Mouse (Mus musculus): ENCODE data around the gene Babam2. TPM values are rescaled to one million over a fixed set of nuclear protein-coding genes. Genes with fewer than 3 reads are reported as not detected.

Babam2 gene
- total and polyA plus RNA-seq, 3 experiments: 25.2 to 32.9 (median 28.4) TPM

GRCm38 (mm10) chr5:31987541-31988307, 290.2 kb downstream of the Babam2 start:
- TF ChIP-seq EP300 (IDR thresholded peaks at IDR 0.05; ENCODE audit: insufficient read depth, low read depth, low read length): no peak
- TF ChIP-seq POLR2A (IDR thresholded peaks at IDR 0.05; ENCODE audit: insufficient read depth, low read depth, low read length): no peak
- no peak for TF ChIP-seq CTCF (IDR thresholded peaks at IDR 0.05)
- Histone ChIP-seq H3K27me3 (ENCODE audit: control insufficient read depth, insufficient read depth, low read length) (no peaks in the 10 kb centered on the region), H3K4me3 (no peak overlapping the region), H3K9ac (ENCODE audit: low read depth, low read length) (no peak overlapping the region), H3K27ac (no peak overlapping the region), H3K36me3 (ENCODE audit: control insufficient read depth, insufficient read depth, low read length) (no peaks in the 10 kb centered on the region), H3K79me2 (replicated peaks; ENCODE audit: control insufficient read depth, insufficient read depth, low read length) (no peaks in the 10 kb centered on the region), H3K4me1 (ENCODE audit: control insufficient read depth, insufficient read depth, low read length) (peaks cover 1% of the 10 kb centered on the region; the same call in 1 of the 2 replicates)
- 97% methylated on average over 11 of the region's 11 CpGs for WGBS
- intact Hi-C loops (cut with DNase I): no loop called here
- no peak for DNase-seq

GRCm38 (mm10) chr5:31997189-31997954, 299.9 kb downstream of the Babam2 start:
- 75% methylated on average over 4 of the region's 4 CpGs for WGBS
- no peak overlapping the region for H3K9ac ChIP-seq (ENCODE audit: low read depth, low read length)
- H3K27me3 ChIP-seq (ENCODE audit: control insufficient read depth, insufficient read depth, low read length): no peaks in the 10 kb centered on the region
- no peaks in the 10 kb centered on the region for H3K4me1 ChIP-seq (ENCODE audit: control insufficient read depth, insufficient read depth, low read length)
- no peaks in the 10 kb centered on the region; the same call in 1 of the 2 replicates for H3K36me3 ChIP-seq (ENCODE audit: control insufficient read depth, insufficient read depth, low read length)
- H3K4me3 ChIP-seq: no peak overlapping the region
- no peak overlapping the region for H3K27ac ChIP-seq
- no peak for DNase-seq
- TF ChIP-seq EP300 (IDR thresholded peaks at IDR 0.05; ENCODE audit: insufficient read depth, low read depth, low read length) (no peak), POLR2A (IDR thresholded peaks at IDR 0.05; ENCODE audit: insufficient read depth, low read depth, low read length) (no peak), CTCF (IDR thresholded peaks at IDR 0.05) (no peak)
- H3K79me2 ChIP-seq (replicated peaks; ENCODE audit: control insufficient read depth, insufficient read depth, low read length): no peaks in the 10 kb centered on the region
- intact Hi-C loops (cut with DNase I): no loop called here

GRCm38 (mm10) chr5:31998806-31999205, 301.3 kb downstream of the Babam2 start:
- WGBS: 82% methylated on average over 2 of the region's 2 CpGs
- Histone ChIP-seq H3K4me1 (ENCODE audit: control insufficient read depth, insufficient read depth, low read length) (no peaks in the 10 kb centered on the region), H3K9ac (ENCODE audit: low read depth, low read length) (no peak overlapping the region), H3K27me3 (ENCODE audit: control insufficient read depth, insufficient read depth, low read length) (no peaks in the 10 kb centered on the region), H3K79me2 (replicated peaks; ENCODE audit: control insufficient read depth, insufficient read depth, low read length) (no peaks in the 10 kb centered on the region), H3K4me3 (no peak overlapping the region), H3K36me3 (ENCODE audit: control insufficient read depth, insufficient read depth, low read length) (no peaks in the 10 kb centered on the region; the same call in 1 of the 2 replicates), H3K27ac (no peak overlapping the region)
- intact Hi-C loops (cut with DNase I): no loop called here
- DNase-seq: no peak
- TF ChIP-seq POLR2A (IDR thresholded peaks at IDR 0.05; ENCODE audit: insufficient read depth, low read depth, low read length) (no peak), CTCF (IDR thresholded peaks at IDR 0.05) (no peak), EP300 (IDR thresholded peaks at IDR 0.05; ENCODE audit: insufficient read depth, low read depth, low read length) (no peak)

- TF ChIP-seq POLR2A (IDR thresholded peaks at IDR 0.05; ENCODE audit: insufficient read depth, low read depth, low read length): no peak
- no peak for TF ChIP-seq EP300 (IDR thresholded peaks at IDR 0.05; ENCODE audit: insufficient read depth, low read depth, low read length)
- no peak for TF ChIP-seq CTCF (IDR thresholded peaks at IDR 0.05)
- WGBS: 85% methylated on average over 3 of the region's 3 CpGs
- H3K27me3 ChIP-seq (ENCODE audit: control insufficient read depth, insufficient read depth, low read length): no peaks in the 10 kb centered on the region
- DNase-seq: no peak
- H3K9ac ChIP-seq (ENCODE audit: low read depth, low read length): no peak overlapping the region
- no peaks in the 10 kb centered on the region; the same call in 1 of the 2 replicates for H3K36me3 ChIP-seq (ENCODE audit: control insufficient read depth, insufficient read depth, low read length)
- H3K4me1 ChIP-seq (ENCODE audit: control insufficient read depth, insufficient read depth, low read length): no peaks in the 10 kb centered on the region
- no peak overlapping the region for H3K4me3 ChIP-seq
- intact Hi-C loops (cut with DNase I): no loop called here
- H3K27ac ChIP-seq: no peak overlapping the region
- H3K79me2 ChIP-seq (replicated peaks; ENCODE audit: control insufficient read depth, insufficient read depth, low read length): no peaks in the 10 kb centered on the region
These were observed 302.6 kb downstream of the Babam2 start for GRCm38 (mm10) chr5:32000076-32000475.

GRCm38 (mm10) chr5:32001266-32001665, 303.8 kb downstream of the Babam2 start:
- intact Hi-C loops (cut with DNase I): no loop called here
- H3K27me3 ChIP-seq (ENCODE audit: control insufficient read depth, insufficient read depth, low read length): no peaks in the 10 kb centered on the region
- H3K27ac ChIP-seq: no peak overlapping the region
- H3K36me3 ChIP-seq (ENCODE audit: control insufficient read depth, insufficient read depth, low read length): no peaks in the 10 kb centered on the region; the same call in 1 of the 2 replicates
- H3K9ac ChIP-seq (ENCODE audit: low read depth, low read length): no peak overlapping the region
- no peaks in the 10 kb centered on the region for H3K79me2 ChIP-seq (replicated peaks; ENCODE audit: control insufficient read depth, insufficient read depth, low read length)
- WGBS: 85% methylated on average over 9 of the region's 9 CpGs
- TF ChIP-seq EP300 (IDR thresholded peaks at IDR 0.05; ENCODE audit: insufficient read depth, low read depth, low read length): no peak
- TF ChIP-seq CTCF (IDR thresholded peaks at IDR 0.05): no peak
- TF ChIP-seq POLR2A (IDR thresholded peaks at IDR 0.05; ENCODE audit: insufficient read depth, low read depth, low read length): no peak
- no peaks in the 10 kb centered on the region for H3K4me1 ChIP-seq (ENCODE audit: control insufficient read depth, insufficient read depth, low read length)
- H3K4me3 ChIP-seq: no peak overlapping the region
- no peak for DNase-seq

GRCm38 (mm10) chr5:32001771-32002170, 304.3 kb downstream of the Babam2 start:
- Histone ChIP-seq H3K4me1 (ENCODE audit: control insufficient read depth, insufficient read depth, low read length) (no peaks in the 10 kb centered on the region), H3K36me3 (ENCODE audit: control insufficient read depth, insufficient read depth, low read length) (no peaks in the 10 kb centered on the region; the same call in 1 of the 2 replicates), H3K4me3 (no peak overlapping the region), H3K79me2 (replicated peaks; ENCODE audit: control insufficient read depth, insufficient read depth, low read length) (no peaks in the 10 kb centered on the region), H3K27me3 (ENCODE audit: control insufficient read depth, insufficient read depth, low read length) (no peaks in the 10 kb centered on the region), H3K9ac (ENCODE audit: low read depth, low read length) (no peak overlapping the region), H3K27ac (no peak overlapping the region)
- no peak for TF ChIP-seq CTCF (IDR thresholded peaks at IDR 0.05)
- TF ChIP-seq EP300 (IDR thresholded peaks at IDR 0.05; ENCODE audit: insufficient read depth, low read depth, low read length): no peak
- no peak for TF ChIP-seq POLR2A (IDR thresholded peaks at IDR 0.05; ENCODE audit: insufficient read depth, low read depth, low read length)
- 42% methylated on average over 3 of the region's 3 CpGs for WGBS
- intact Hi-C loops (cut with DNase I): no loop called here
- DNase-seq: no peak
